Mouse (Mus musculus) cerebellum, adult 2 months (tissue): Measurements from ENCODE around the gene Fv1.
A peak's percentile ranks its signal among the peaks of the same experiment; 100 is the strongest.

Source experiments
- CTCF ChIP-seq: fragments of 200-500 bp; IDR thresholded peaks from 2 replicates; pipeline ENCODE4 v1.5.1; 2011; ENCODE audit warnings: low read depth, mild to moderate bottlenecking, control low read depth, low read length, moderate library complexity, borderline replicate concordance; ENCODE audit not compliant: insufficient read depth
- POLR2A ChIP-seq: fragments of 200-500 bp; IDR thresholded peaks from 2 replicates; pipeline ENCODE4 v1.6.1; 2011; ENCODE audit warnings: low read length, control low read depth, borderline replicate concordance; ENCODE audit not compliant: insufficient read depth

GRCm38 (mm10) chr4:147868450-147869031, at the start of gene Fv1, which contains the start of gene Miip:
- peak; percentile 54; the same call in 1 of the 2 replicates for TF ChIP-seq POLR2A
- TF ChIP-seq CTCF: no peak
